In the genomic region with DNA sequence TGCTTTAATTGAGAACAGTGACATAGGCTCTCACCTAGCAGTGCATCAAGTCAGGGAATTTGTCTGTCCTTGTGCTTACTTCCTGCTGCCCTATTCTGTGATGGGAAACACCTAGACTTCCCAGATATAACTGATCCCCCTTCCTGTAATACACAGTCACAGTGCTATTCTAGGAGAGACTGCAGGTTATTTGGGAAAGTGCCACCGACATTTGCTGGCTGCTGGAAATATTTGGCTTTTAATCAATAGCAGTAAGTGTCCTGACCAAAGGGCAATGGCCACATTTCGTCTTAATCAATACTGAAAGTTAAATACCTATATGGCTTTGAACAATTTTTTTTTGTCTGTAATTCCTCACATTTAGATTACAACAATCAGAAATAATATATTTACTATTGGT, we compare ENCODE assay signal across 26 mouse cellular contexts.
"Had no signal": no experiment of that assay in that cellular context is flagged by ENCODE, and none has a peak within 500 bp of the region (broad histone marks: within the 10 kb centered on the region; RNA-seq: fewer than 3 reads in every experiment).

No protein-coding gene starts in this region.

- H3K27me3 ChIP-seq: embryonic facial prominence, embryonic 12.5 days; embryonic facial prominence, embryonic 13.5 days; embryonic facial prominence, embryonic 15.5 days; forebrain, embryonic 12.5 days; forebrain, embryonic 13.5 days; forebrain, embryonic 15.5 days had no signal

- H3K27ac ChIP-seq: embryonic facial prominence, embryonic 10.5 days; embryonic facial prominence, embryonic 12.5 days; embryonic facial prominence, embryonic 13.5 days; embryonic facial prominence, embryonic 15.5 days; forebrain, embryonic 10.5 days; forebrain, embryonic 12.5 days; forebrain, embryonic 13.5 days; forebrain, embryonic 15.5 days; gastrocnemius, adult 2 months; heart, adult 2 months; heart, embryonic 10.5 days had no signal

- H3K9ac ChIP-seq: embryonic facial prominence, embryonic 12.5 days; embryonic facial prominence, embryonic 13.5 days; embryonic facial prominence, embryonic 15.5 days; forebrain, embryonic 12.5 days; forebrain, embryonic 13.5 days; forebrain, embryonic 15.5 days; forebrain, postnatal 0 days had no signal

- H3K4me2 ChIP-seq: embryonic facial prominence, embryonic 12.5 days; embryonic facial prominence, embryonic 13.5 days; embryonic facial prominence, embryonic 15.5 days; forebrain, embryonic 12.5 days; forebrain, embryonic 13.5 days; forebrain, embryonic 15.5 days had no signal

- H3K4me3 ChIP-seq: embryonic facial prominence, embryonic 10.5 days; embryonic facial prominence, embryonic 12.5 days; embryonic facial prominence, embryonic 13.5 days; embryonic facial prominence, embryonic 15.5 days; erythroblast, embryonic 14.5 days; forebrain, embryonic 10.5 days; forebrain, embryonic 12.5 days; forebrain, embryonic 13.5 days; forebrain, embryonic 15.5 days; gastrocnemius, adult 2 months; heart, adult 2 months; heart, embryonic 10.5 days had no signal

- H3K36me3 ChIP-seq: embryonic facial prominence, embryonic 10.5 days; embryonic facial prominence, embryonic 12.5 days; embryonic facial prominence, embryonic 13.5 days; embryonic facial prominence, embryonic 15.5 days; forebrain, embryonic 10.5 days; forebrain, embryonic 12.5 days; forebrain, embryonic 15.5 days; heart, embryonic 10.5 days had no signal

- ATAC-seq: forebrain, embryonic 13.5 days; forebrain, embryonic 14.5 days; forebrain, embryonic 15.5 days; forebrain, embryonic 16.5 days; forebrain, postnatal 0 days had no signal

- DNase-seq: cerebellum, adult 9-10 months; cerebellum, adult 9-11 months; cerebellum, postnatal 25 days; cerebellum, postnatal 36 days; embryo, embryonic 11 days; forebrain, postnatal 0 days; gastrocnemius, adult 2 months; gastrocnemius, postnatal 10 days; gastrocnemius, postnatal 14 days; gastrocnemius, postnatal 25 days; gastrocnemius, postnatal 36 days; heart, adult 11 months; heart, adult 18-20 months; heart, adult 2 months had no signal

- H3K4me1 ChIP-seq: embryonic facial prominence, embryonic 10.5 days; embryonic facial prominence, embryonic 12.5 days; embryonic facial prominence, embryonic 13.5 days; embryonic facial prominence, embryonic 15.5 days; forebrain, embryonic 10.5 days; forebrain, embryonic 12.5 days; heart, embryonic 10.5 days had no signal

- H3K9me3 ChIP-seq: embryonic facial prominence, embryonic 10.5 days; embryonic facial prominence, embryonic 12.5 days; embryonic facial prominence, embryonic 13.5 days; embryonic facial prominence, embryonic 15.5 days; forebrain, embryonic 10.5 days; forebrain, embryonic 12.5 days; forebrain, embryonic 13.5 days; forebrain, embryonic 15.5 days; heart, embryonic 10.5 days had no signal
